Mouse (Mus musculus) kidney, postnatal 0 days (tissue): ENCODE data around the gene Cmip. TPM values are rescaled to one million over a fixed set of nuclear protein-coding genes. Genes with fewer than 3 reads are reported as not detected.

Experiments
- ATAC-seq: fragments of 200-750 bp; cut with Nextera tagmentation; replicated peaks from 2 replicates; pipeline ENCODE4 v1.8.0; 2017; ENCODE audit warnings: low read depth, moderate number of reproducible peaks, moderate TSS enrichment, moderate library complexity; ENCODE audit not compliant: low FRiP score
- DNase-seq: peaks from one replicate; pipeline ENCODE4 v3.0.0-alpha.2; 2016; ENCODE audit warnings: low spot score
- H3K27ac ChIP-seq: fragments of 300-500 bp; sonication (generic); 2 replicates; pipeline ENCODE4 v1.5.1; 2014; ENCODE audit warnings: mild to moderate bottlenecking
- H3K27me3 ChIP-seq: fragments of 300-500 bp; sonication (generic); 2 replicates; pipeline ENCODE4 v1.6.1; 2014; ENCODE audit warnings: low read length, mixed read lengths; ENCODE audit not compliant: insufficient read depth
- H3K36me3 ChIP-seq: fragments of 300-500 bp; sonication (generic); 2 replicates; pipeline ENCODE4 v1.6.1; 2014; ENCODE audit warnings: low read length, mixed read lengths; ENCODE audit not compliant: insufficient read depth
- H3K4me1 ChIP-seq: fragments of 300-500 bp; sonication (generic); replicated peaks from 2 replicates; pipeline ENCODE4 v1.6.1; 2014; ENCODE audit warnings: antibody characterized with exemption, low read length, mixed read lengths; ENCODE audit not compliant: insufficient read depth
- H3K4me2 ChIP-seq: fragments of 300-500 bp; sonication (generic); 2 replicates; pipeline ENCODE4 v1.6.1; 2014; ENCODE audit warnings: mild to moderate bottlenecking, low read length, moderate library complexity, mixed read lengths
- H3K4me3 ChIP-seq: fragments of 300-500 bp; sonication (generic); replicated peaks from 2 replicates; pipeline ENCODE4 v1.5.1; 2014; ENCODE audit warnings: low read depth, low read length
- H3K9ac ChIP-seq: fragments of 300-500 bp; sonication (generic); 2 replicates; pipeline ENCODE4 v1.6.1; 2014; ENCODE audit warnings: low read depth, low read length
- H3K9me3 ChIP-seq: fragments of 300-500 bp; sonication (generic); replicated peaks from 2 replicates; pipeline ENCODE4 v1.6.1; 2016; ENCODE audit warnings: low read length, inconsistent platforms, mixed read lengths
- CTCF ChIP-seq: IDR thresholded peaks from 2 replicates; pipeline ENCODE4 v1.5.1; 2016; ENCODE audit warnings: antibody characterized with exemption, low read depth, mild to moderate bottlenecking, moderate library complexity
- WGBS: fragments of 180-500 bp; shearing (Covaris S2); extraction: QIAGEN DNeasy Blood & Tissue Kit; methylation state at CpG from one replicate; pipeline ENCODE4 v1.1.7; 2014; 5-methylcytosine and 5-hydroxymethylcytosine counted together
- polyA plus RNA-seq: library from polyadenylated mRNA; unstranded; fragments of >200 nt; fragmentation: Nextera tagmentation; extraction: Ambion mirVana; gene quantifications from 2 replicates; pipeline ENCODE4 v1.2.1, GENCODE M21; 2015

Gene Cmip
- polyA plus RNA-seq, 1 experiment from 2014 or later: 36.8 TPM

DNA sequence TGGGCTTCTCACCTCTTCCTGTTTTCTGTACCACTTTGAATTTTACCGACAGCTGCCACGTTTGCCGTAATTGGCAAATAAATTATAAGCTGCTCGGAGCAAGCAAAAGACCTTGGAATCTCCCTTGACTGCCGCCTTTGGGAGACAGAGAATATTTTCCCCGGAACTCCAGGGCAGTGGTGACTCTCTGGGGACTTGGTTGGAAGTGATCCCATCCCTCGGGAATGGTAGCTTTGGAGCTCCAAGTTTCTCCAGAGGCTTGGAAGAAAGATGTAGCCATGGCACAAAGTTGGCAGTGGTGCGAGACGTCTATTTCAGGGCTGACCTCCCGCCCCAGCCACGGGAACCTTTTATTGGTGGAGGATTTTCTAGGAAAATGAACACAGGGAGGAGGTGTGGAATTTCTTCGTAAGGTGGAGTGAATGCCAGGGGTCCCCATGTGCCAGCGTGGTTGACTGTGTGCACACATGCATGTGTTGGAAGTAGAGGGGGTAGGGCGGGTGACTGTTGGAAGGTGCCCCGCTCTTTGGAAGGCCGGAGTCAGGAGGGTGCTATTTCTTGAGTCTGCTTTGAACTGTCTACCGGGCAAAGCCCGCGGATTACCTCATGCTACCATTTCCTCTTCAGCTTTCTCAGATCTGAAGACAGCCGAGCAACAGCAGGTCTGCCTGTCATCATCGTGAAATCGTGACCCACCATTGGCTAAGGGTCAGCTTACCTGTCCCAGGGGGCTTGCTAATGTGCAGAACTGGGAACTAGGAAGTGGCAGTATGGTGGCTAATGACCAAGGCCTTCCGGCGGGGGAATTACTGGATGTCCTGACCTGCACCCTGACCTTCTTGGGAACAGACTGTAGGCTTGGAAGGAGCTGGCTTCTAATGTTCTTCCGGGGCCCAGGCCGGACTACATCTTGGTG, 62.3 kb downstream of the Cmip start:
- no peak overlapping the region for H3K9ac ChIP-seq
- H3K27me3 ChIP-seq: no peaks in the 10 kb centered on the region
- H3K36me3 ChIP-seq: no peaks in the 10 kb centered on the region
- TF ChIP-seq CTCF: no peak
- H3K4me1 ChIP-seq: peaks cover 23% of the 10 kb centered on the region
- no peaks in the 10 kb centered on the region for H3K9me3 ChIP-seq
- no peak overlapping the region for H3K4me2 ChIP-seq
- no peak overlapping the region for H3K27ac ChIP-seq
- DNase-seq (no peak), ATAC-seq (no peak)
- H3K4me3 ChIP-seq: no peak overlapping the region
- 75% methylated on average over 26 of the region's 26 CpGs for WGBS

GRCm38 (mm10) chr8:117320616-117321015, 63.8 kb downstream of the Cmip start:
- WGBS: 93% methylated on average over 10 of the region's 10 CpGs
- Histone ChIP-seq H3K9ac (no peak overlapping the region), H3K9me3 (no peaks in the 10 kb centered on the region), H3K4me3 (no peak overlapping the region), H3K27ac (no peak overlapping the region), H3K4me2 (no peak overlapping the region), H3K27me3 (no peaks in the 10 kb centered on the region), H3K4me1 (peaks cover 16% of the 10 kb centered on the region; the same call in 1 of the 2 replicates), H3K36me3 (no peaks in the 10 kb centered on the region)
- TF ChIP-seq CTCF: no peak
- no peak for DNase-seq
- ATAC-seq: no peak

- DNase-seq: no peak
- Histone ChIP-seq H3K9ac (no peak overlapping the region), H3K4me1 (peaks cover 13% of the 10 kb centered on the region; the same call in 1 of the 2 replicates), H3K27ac (no peak overlapping the region), H3K27me3 (no peaks in the 10 kb centered on the region), H3K4me3 (no peak overlapping the region), H3K36me3 (no peaks in the 10 kb centered on the region), H3K4me2 (no peak overlapping the region), H3K9me3 (no peaks in the 10 kb centered on the region)
- TF ChIP-seq CTCF: no peak
- no peak for ATAC-seq
- WGBS: 82% methylated on average over 15 of the region's 15 CpGs
Measured at GRCm38 (mm10) chr8:117321232-117321631, 64.4 kb downstream of the Cmip start.

GRCm38 (mm10) chr8:117322021-117322420, 65.2 kb downstream of the Cmip start:
- peaks cover 9% of the 10 kb centered on the region; the same call in 1 of the 2 replicates for H3K4me1 ChIP-seq
- no peak overlapping the region for H3K9ac ChIP-seq
- H3K27ac ChIP-seq: no peak overlapping the region
- WGBS: 64% methylated on average over 6 of the region's 6 CpGs
- no peak overlapping the region for H3K4me3 ChIP-seq
- no peaks in the 10 kb centered on the region for H3K9me3 ChIP-seq
- no peaks in the 10 kb centered on the region for H3K36me3 ChIP-seq
- no peak for TF ChIP-seq CTCF
- no peaks in the 10 kb centered on the region for H3K27me3 ChIP-seq
- ATAC-seq (no peak), DNase-seq (no peak)
- no peak overlapping the region for H3K4me2 ChIP-seq

GRCm38 (mm10) chr8:117322715-117323310, 65.9 kb downstream of the Cmip start:
- Histone ChIP-seq H3K4me3 (no peak overlapping the region), H3K4me2 (no peak overlapping the region), H3K27ac (no peak overlapping the region), H3K9ac (no peak overlapping the region), H3K9me3 (no peaks in the 10 kb centered on the region), H3K36me3 (no peaks in the 10 kb centered on the region), H3K4me1 (0 out of 2 replicates have a peak, but pooled peaks cover 9% of the 10 kb centered on the region), H3K27me3 (no peaks in the 10 kb centered on the region)
- no peak for TF ChIP-seq CTCF
- WGBS: 64% methylated on average over 8 of the region's 8 CpGs
- 0 out of 2 replicates have a peak, but pooled peaks have one; percentile 11 for ATAC-seq
- no peak for DNase-seq

GRCm38 (mm10) chr8:117324821-117325220, 68.0 kb downstream of the Cmip start:
- ATAC-seq (no peak), DNase-seq (no peak)
- Histone ChIP-seq H3K4me3 (no peak overlapping the region), H3K4me2 (no peak overlapping the region), H3K9me3 (no peaks in the 10 kb centered on the region), H3K4me1 (peaks cover 9% of the 10 kb centered on the region; the same call in 1 of the 2 replicates), H3K9ac (no peak overlapping the region), H3K36me3 (no peaks in the 10 kb centered on the region), H3K27ac (no peak overlapping the region), H3K27me3 (no peaks in the 10 kb centered on the region)
- WGBS: 91% methylated on average over 9 of the region's 9 CpGs
- no peak for TF ChIP-seq CTCF
